Mouse (Mus musculus) thymus, postnatal 14 days (tissue): ENCODE results near the gene Abcc1.

ENCODE experiments used
- DNase-seq: peaks from one replicate; pipeline ENCODE4 v3.0.0; 2021

The Abcc1 gene

GRCm38 (mm10) chr16:14444059-14444855, 82.9 kb downstream of the Abcc1 start:
- DNase-seq, result no peak

GRCm38 (mm10) chr16:14445197-14445596, 83.8 kb downstream of the Abcc1 start:
- no peak for DNase-seq

- DNase-seq, result no peak
Observed at GRCm38 (mm10) chr16:14447366-14447765, 86.0 kb downstream of the Abcc1 start.

- no peak for DNase-seq
Observed at GRCm38 (mm10) chr16:14448307-14448706, 86.9 kb downstream of the Abcc1 start.

- no peak for DNase-seq
Observed at GRCm38 (mm10) chr16:14449861-14450260, 88.5 kb downstream of the Abcc1 start.

GRCm38 (mm10) chr16:14451374-14452046, 90.2 kb downstream of the Abcc1 start:
- no peak for DNase-seq

- DNase-seq, result no peak
Observed at GRCm38 (mm10) chr16:14462535-14462934, 101.2 kb downstream of the Abcc1 start.

- DNase-seq, result no peak
Observed at GRCm38 (mm10) chr16:14465016-14465415, 103.7 kb downstream of the Abcc1 start.

- DNase-seq, result no peak
Observed at GRCm38 (mm10) chr16:14468351-14468750, 107.0 kb downstream of the Abcc1 start.

- no peak for DNase-seq
Observed at GRCm38 (mm10) chr16:14468841-14469240, 107.5 kb downstream of the Abcc1 start.

- no peak for DNase-seq
Observed at GRCm38 (mm10) chr16:14472171-14472570, 110.8 kb downstream of the Abcc1 start.

- no peak for DNase-seq
Observed at GRCm38 (mm10) chr16:14473686-14474085, 112.3 kb downstream of the Abcc1 start.

GRCm38 (mm10) chr16:14475001-14475400, 113.6 kb downstream of the Abcc1 start:
- DNase-seq, result no peak

- DNase-seq, result no peak
Observed at GRCm38 (mm10) chr16:14476056-14476455, 114.7 kb downstream of the Abcc1 start.

GRCm38 (mm10) chr16:14476701-14477400, 115.5 kb downstream of the Abcc1 start:
- no peak for DNase-seq

- no peak for DNase-seq
Observed at GRCm38 (mm10) chr16:14477510-14478300, 116.3 kb downstream of the Abcc1 start.

- DNase-seq, result no peak
Observed at GRCm38 (mm10) chr16:14479641-14480040, 118.3 kb downstream of the Abcc1 start.

GRCm38 (mm10) chr16:14483221-14483620, 121.9 kb downstream of the Abcc1 start:
- DNase-seq, result no peak

- no peak for DNase-seq
Observed at GRCm38 (mm10) chr16:14493491-14494114, 132.2 kb downstream of the Abcc1 start.

- no peak for DNase-seq
Observed at GRCm38 (mm10) chr16:14501649-14502360, 140.4 kb downstream of the Abcc1 start.

- DNase-seq, result no peak
Observed at GRCm38 (mm10) chr16:14506461-14506860, 145.1 kb downstream of the Abcc1 start.
